Mouse (Mus musculus) hematopoietic stem cell, adult 5-6 weeks (primary cell): Measurements from ENCODE around the gene Mllt6. TPM values are rescaled to one million over a fixed set of nuclear protein-coding genes. Genes with fewer than 3 reads are reported as not detected.
"Not testable (repeated sequence)": the region's sequence is repeated elsewhere in the genome, so short reads cannot be mapped to it uniquely, and the experiment has no call there.

Experiments
- ATAC-seq, 2 experiments: fragments of 125-278 bp in 1 of 2; replicated peaks in 1 of 2; 2 replicates each; pipeline ENCODE4 v1.8.0; 2016 to 2017; ENCODE audit warnings: inconsistent platforms in 2 of 2, mild to moderate bottlenecking in 2 of 2, moderate number of reproducible peaks in 2 of 2, low read depth in 1 of 2, moderate TSS enrichment in 1 of 2; ENCODE audit not compliant: low FRiP score in 2 of 2, poor library complexity in 2 of 2, severe bottlenecking in 2 of 2, insufficient read depth in 1 of 2, low TSS enrichment in 1 of 2
- total RNA-seq: library from RNA; stranded (forward); fragments of 172-1452, 232-1000 nt; gene quantifications from 2 replicates; pipeline ENCODE4 v1.2.3, GENCODE M21; 2017

The Mllt6 gene
- total RNA-seq, 1 experiment from 2014 or later = 19.5 TPM

DNA sequence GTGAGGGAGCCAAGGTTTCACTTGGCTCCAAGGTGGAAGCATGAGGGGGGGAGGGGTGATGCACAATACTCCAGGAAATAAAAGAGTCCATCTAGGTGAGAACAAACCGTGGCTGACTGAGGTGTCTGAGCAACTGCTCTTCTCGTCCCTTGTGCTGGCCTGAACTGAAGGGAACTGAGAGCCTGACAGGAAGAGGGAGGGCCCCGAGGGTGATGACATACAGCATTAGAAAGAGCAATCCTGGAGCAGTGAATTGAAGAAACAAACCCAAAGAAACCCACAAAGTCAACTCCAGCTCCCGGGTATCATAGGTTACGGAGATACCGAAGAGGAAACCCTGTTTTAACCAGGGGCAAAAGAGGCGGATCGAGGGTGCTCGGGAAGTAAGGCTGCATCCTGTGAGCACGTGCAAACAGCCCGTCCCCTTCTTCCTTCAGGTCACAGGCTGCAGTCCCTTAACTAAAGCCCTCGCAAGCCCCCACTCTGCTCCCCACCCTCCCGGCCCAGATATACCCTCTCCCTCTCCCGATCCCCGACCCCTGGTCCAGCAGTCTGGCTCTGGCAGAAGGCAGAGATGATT lies 55.2 kb downstream of the Mllt6 start:
- ATAC-seq = peak; percentile 50 to 67

DNA sequence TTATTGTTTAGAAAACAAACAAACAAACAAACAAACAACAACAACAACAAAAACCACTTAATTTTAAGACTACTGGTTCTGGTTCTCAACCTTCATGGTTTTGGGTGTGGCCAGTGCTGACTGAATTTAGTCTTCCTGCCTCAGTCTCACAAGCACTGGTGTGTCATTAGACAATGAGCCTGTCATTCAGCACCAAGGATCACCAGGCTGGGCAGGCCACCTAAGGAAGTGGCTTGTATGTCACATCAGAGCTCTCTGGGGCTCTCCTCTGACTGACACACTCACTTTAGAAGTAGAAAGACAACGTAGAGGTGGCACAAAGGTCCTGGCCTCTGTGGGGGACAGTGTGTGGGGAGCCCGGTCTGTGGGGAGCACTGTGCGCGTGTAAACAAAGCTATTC lies 55.8 kb downstream of the Mllt6 start:
- ATAC-seq = no peak

DNA sequence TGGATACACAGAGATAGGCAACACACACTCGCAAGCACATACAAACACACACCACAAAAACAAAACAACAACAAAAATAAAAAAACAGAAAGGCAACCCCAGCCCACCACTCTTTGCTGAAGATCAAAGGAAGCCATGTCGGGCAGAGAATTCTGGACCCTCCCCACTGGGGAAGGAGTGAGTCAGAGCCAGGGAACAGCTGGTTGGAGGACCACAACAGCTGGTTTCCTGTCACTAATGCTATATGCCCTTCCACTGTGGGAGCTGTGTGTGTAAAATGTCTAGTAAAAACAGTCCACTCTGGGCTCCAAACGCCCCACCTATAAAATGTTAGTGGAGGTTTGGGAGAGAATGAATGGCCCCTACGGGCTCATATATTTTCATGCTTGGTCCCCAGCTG lies 58.1 kb downstream of the Mllt6 start:
- no peak for ATAC-seq

- peak; percentile 42 to 44; a peak in 3 of 4 replicates for ATAC-seq
Observed at GRCm38 (mm10) chr11:97723709-97724108, 60.5 kb downstream of the Mllt6 start.

DNA sequence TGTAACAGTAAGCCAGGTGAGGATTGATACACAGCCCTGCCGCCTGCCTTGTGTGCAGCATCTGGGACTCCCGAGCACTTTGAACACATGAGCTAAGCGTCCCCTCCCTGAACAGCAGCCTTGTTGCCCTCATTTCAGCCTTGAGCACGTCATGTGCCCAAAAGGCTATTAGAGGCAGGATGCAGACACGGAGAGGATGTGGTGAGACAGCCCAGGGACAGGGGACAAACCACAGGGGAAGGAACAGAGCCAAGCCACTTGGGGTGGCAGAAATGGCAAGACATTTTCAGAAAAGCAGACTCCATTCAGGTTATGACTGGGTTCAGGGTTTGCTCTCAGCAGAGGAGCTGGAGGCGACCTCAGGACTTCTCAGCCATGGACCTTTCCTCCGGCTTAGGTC lies 65.1 kb downstream of the Mllt6 start:
- peak; percentile 87 to 95 for ATAC-seq

DNA sequence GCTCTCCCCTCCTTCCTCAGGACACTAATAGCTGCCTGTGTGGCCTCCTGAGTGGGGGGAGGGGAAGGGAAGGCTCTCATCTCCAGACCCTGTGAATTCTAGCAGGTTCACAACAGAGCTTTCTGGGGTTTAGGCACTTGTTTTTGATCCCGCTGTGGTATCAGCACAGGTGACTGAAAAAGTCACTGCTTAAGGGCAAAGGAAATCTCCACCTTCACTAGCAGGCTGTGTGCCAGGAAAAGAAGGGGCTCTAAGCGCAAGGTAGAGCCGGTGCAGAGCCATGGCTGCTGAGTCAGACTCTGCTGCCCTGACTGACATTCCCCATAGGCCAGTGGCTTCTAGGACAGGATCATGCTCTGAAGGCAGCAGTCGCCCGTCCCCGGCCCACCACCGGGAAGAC lies 65.5 kb downstream of the Mllt6 start:
- peak in 1 of 2 experiments; percentile 19; a peak in 2 of 4 replicates for ATAC-seq

- ATAC-seq = no peak
Observed at GRCm38 (mm10) chr11:97733689-97734088, 70.5 kb downstream of the Mllt6 start.

DNA sequence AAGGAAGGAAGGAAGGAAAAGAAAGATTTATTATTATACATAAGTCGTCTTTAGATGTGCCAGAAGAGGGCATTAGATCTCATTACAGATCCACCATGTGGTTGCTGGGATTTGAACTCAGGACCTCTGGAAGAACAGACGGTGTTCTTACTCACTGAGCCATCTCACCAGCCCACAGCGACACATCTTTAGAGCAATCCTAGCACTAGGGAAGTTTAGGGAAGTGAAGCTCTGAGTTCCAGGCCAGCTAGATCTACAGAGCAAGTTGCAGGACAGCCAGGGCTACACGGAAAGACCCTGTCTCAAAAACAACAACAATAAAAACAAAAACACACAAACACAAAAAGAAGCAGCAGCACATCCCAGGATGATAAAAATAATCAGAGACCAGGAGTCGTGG lies 71.6 kb downstream of the Mllt6 start:
- ATAC-seq = not testable (repeated sequence)

Other genes with a start within 250 kb of the Mllt6 start
- 7.3 and 11.4 TPM in 2 replicates for gene Arhgap23, start 247.9 kb upstream of the Mllt6 start, total RNA-seq
- not detected in 2 replicates for gene 4933428G20Rik, start 163.1 kb upstream of the Mllt6 start, total RNA-seq
- not detected in 2 replicates for gene Srcin1, start 87.2 kb upstream of the Mllt6 start, total RNA-seq
- 2.1 and 2.2 TPM in 2 replicates for gene Epop, start 33.7 kb upstream of the Mllt6 start, total RNA-seq
- gene Cisd3, start 22.4 kb downstream of the Mllt6 start, total RNA-seq = 4.8 and 9.2 TPM in 2 replicates
- 1.5 and 2.8 TPM in 2 replicates for gene Pcgf2, start 37.1 kb downstream of the Mllt6 start, total RNA-seq
- gene Psmb3, start 40.0 kb downstream of the Mllt6 start, total RNA-seq = 93.0 and 116 TPM in 2 replicates
- gene Pip4k2b, start 81.3 kb downstream of the Mllt6 start, total RNA-seq = 42.3 and 81.6 TPM in 2 replicates
- 18.8 and 23.3 TPM in 2 replicates for gene Cwc25, start 103.1 kb downstream of the Mllt6 start, total RNA-seq
- 0.69 TPM in 1 of 2 replicates, not detected in the other for gene 1700001P01Rik, start 112.5 kb downstream of the Mllt6 start, total RNA-seq
- gene Rpl23, start 119.0 kb downstream of the Mllt6 start, total RNA-seq = 1,424 and 2,771 TPM in 2 replicates
- gene Lasp1, start 135.6 kb downstream of the Mllt6 start, total RNA-seq = 220 and 229 TPM in 2 replicates
- gene B230217C12Rik, start 177.4 kb downstream of the Mllt6 start, total RNA-seq = 0.81 and 1.5 TPM in 2 replicates
- gene Fbxo47, start 220.7 kb downstream of the Mllt6 start, total RNA-seq = 0.25 and 2.2 TPM in 2 replicates